Mouse (Mus musculus) limb, embryonic 15.5 days (tissue): ENCODE data around the gene Tmem135. TPM values are rescaled to one million over a fixed set of nuclear protein-coding genes. Genes with fewer than 3 reads are reported as not detected.

ENCODE experiments used
- ATAC-seq: fragments of 200-750 bp; cut with Nextera tagmentation; 2 replicates; pipeline ENCODE4 v1.8.0; 2017; ENCODE audit warnings: low read depth, moderate TSS enrichment; ENCODE audit not compliant: insufficient number of reproducible peaks, low FRiP score, low TSS enrichment
- H3K27ac ChIP-seq: fragments of 300-500 bp; sonication (generic); 2 replicates; pipeline ENCODE4 v1.5.1; 2015; ENCODE audit warnings: moderate library complexity, mild to moderate bottlenecking, inconsistent platforms
- H3K27me3 ChIP-seq: fragments of 300-500 bp; sonication (generic); 2 replicates; pipeline ENCODE4 v1.6.1; 2015; ENCODE audit warnings: inconsistent platforms
- H3K36me3 ChIP-seq: fragments of 300-500 bp; sonication (generic); 2 replicates; pipeline ENCODE4 v1.6.1; 2015; ENCODE audit warnings: inconsistent platforms
- H3K4me1 ChIP-seq: fragments of 300-500 bp; sonication (generic); 2 replicates; pipeline ENCODE4 v1.6.1; 2015; ENCODE audit warnings: inconsistent platforms
- H3K4me2 ChIP-seq: fragments of 300-500 bp; sonication (generic); 2 replicates; pipeline ENCODE4 v1.6.1; 2015; ENCODE audit warnings: mild to moderate bottlenecking, inconsistent platforms
- H3K4me3 ChIP-seq: fragments of 300-500 bp; sonication (generic); 2 replicates; pipeline ENCODE4 v1.5.1; 2015; ENCODE audit warnings: mild to moderate bottlenecking, inconsistent platforms
- H3K9ac ChIP-seq: fragments of 300-500 bp; sonication (generic); 2 replicates; pipeline ENCODE4 v1.6.1; 2015; ENCODE audit warnings: inconsistent platforms
- H3K9me3 ChIP-seq: fragments of 300-500 bp; sonication (generic); 2 replicates; pipeline ENCODE4 v1.6.1; 2016; ENCODE audit warnings: inconsistent platforms
- WGBS: fragments of 180-500 bp; shearing (Covaris S2); methylation state at CpG from one replicate; pipeline ENCODE4 v1.1.7; 2015; 5-methylcytosine and 5-hydroxymethylcytosine counted together
- polyA plus RNA-seq: library from polyadenylated mRNA; unstranded; fragments of >200 nt; fragmentation: Nextera tagmentation; extraction: Ambion mirVana; gene quantifications from 2 replicates; pipeline ENCODE4 v1.2.1, GENCODE M21; 2015

Gene Tmem135
- polyA plus RNA-seq, 1 experiment from 2014 or later = 19.4 TPM

DNA sequence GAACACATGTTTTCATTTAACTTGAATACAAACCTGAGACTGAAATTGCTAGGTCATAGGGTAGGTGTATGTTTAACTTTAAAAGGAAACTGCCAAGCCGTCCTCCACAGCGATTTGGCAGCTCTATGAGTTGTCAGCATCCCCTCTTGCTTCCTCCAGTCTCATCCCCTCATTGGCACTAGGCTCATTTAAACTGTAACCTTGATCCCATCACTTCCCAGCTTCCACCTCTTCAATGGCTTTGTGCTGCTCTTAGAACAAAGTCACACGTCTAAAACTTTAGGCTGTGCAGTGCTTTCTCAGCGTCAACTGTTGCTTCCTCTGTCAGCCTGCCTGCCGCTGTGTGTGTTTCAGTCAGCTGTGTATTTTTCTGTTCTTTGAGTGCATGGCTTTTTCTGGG is 23.1 kb upstream of the Tmem135 start:
- no peak for ATAC-seq
- no peaks in the 10 kb centered on the region for H3K9me3 ChIP-seq
- no peaks in the 10 kb centered on the region for H3K4me1 ChIP-seq
- H3K27me3 ChIP-seq = no peaks in the 10 kb centered on the region
- H3K4me2 ChIP-seq = no peak overlapping the region
- no peak overlapping the region for H3K27ac ChIP-seq
- 26% methylated on average over 5 of the region's 5 CpGs for WGBS
- H3K4me3 ChIP-seq = no peak overlapping the region
- H3K9ac ChIP-seq = no peak overlapping the region
- H3K36me3 ChIP-seq = no peaks in the 10 kb centered on the region

DNA sequence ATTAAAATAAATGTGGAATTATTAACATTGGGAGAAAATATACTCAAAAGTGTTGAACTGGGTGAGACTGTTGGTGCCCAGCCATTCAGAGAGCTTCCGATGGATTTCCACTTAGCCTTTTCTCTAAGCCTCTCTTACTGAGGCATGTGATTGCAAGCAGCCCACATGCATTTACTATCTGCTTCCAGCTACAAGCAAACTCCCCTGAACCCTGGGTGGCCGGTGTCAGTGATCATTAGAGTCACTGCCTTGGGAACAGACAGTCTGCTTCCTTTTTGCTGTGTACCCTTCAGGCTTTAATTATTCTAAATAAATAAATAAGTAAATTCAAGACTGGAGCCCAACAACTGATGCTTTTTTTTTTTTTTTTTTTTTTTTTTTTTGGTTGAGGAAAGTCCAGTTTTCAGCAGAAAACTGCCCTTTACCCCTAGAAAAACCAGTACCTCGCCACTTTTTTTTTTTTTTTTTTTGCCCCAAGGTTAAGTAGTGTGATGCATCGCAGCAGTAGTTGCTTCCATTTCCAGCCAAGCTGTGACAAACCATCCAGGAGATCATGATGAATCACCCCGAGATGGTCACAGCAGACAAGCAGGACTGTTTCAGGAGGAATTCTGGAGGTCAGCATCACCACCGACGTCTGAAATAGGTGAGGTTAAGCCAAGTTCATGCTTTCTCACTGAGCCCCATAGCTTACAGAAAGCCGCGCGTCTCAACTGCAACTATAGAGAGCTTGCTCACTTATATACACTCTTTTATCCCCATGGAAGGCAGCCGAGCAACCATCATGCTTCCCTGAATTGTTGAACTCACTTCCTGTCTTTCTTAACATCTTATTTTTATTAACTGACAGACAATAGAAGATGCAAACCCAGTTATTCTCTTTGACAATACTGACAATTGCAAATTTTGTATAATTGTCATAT is 22.0 kb upstream of the Tmem135 start:
- Histone ChIP-seq H3K27ac (no peak overlapping the region), H3K4me3 (no peak overlapping the region), H3K27me3 (no peaks in the 10 kb centered on the region), H3K9ac (no peak overlapping the region), H3K4me1 (no peaks in the 10 kb centered on the region), H3K9me3 (no peaks in the 10 kb centered on the region), H3K36me3 (no peaks in the 10 kb centered on the region), H3K4me2 (no peak overlapping the region)
- 46% methylated on average over 11 of the region's 11 CpGs for WGBS
- no peak for ATAC-seq

DNA sequence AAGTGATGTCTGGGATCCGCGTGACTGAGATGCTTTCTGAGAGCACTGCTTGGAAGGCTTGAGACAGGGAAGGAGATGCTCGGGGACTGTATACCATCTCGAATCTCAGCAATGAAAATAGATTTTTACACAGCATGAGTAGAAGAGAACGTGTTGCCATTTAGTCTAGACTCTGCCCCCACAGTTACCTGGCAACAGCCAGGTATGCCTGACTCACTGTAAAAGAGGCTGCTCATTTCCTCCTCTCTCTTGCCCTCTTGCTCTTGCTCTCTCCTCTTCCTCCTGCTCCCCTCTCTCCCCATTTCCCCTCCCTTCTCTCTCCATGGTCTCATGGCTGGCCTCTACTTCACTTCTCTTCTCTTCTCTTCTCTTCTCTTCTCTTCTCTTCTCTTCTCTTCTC is 20.6 kb upstream of the Tmem135 start:
- Histone ChIP-seq H3K27ac (no peak overlapping the region), H3K27me3 (no peaks in the 10 kb centered on the region), H3K36me3 (no peaks in the 10 kb centered on the region), H3K9ac (no peak overlapping the region), H3K4me1 (no peaks in the 10 kb centered on the region), H3K4me2 (no peak overlapping the region), H3K9me3 (no peaks in the 10 kb centered on the region), H3K4me3 (no peak overlapping the region)
- ATAC-seq = no peak
- 79% methylated on average over 5 of the region's 5 CpGs for WGBS

DNA sequence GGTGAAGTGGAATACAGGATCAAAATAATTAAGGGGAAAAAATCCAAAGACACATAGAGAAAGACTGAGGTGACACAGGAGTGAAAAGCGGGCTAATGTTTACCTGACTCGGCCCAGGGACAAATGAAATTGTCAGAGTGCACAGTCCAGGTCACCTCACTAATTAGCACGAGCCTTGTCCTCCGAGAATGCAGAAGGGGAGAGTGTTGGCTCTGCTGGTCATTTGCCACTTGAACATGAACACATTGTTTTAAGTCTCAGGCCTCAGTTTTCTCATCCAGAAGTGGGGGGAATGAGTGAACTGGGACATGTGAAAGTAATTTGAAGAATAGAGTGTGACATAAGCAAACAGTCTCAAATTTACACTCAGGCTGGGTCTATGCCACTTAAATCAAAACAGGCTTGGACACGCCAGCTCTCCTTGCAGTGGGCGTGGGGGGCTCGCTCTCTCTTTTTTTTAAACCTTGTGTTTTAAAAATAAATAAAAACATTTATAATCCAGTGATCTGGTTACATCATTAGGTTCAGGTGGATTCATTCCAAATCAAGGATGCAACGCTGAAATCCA is 19.8 kb upstream of the Tmem135 start:
- no peak for ATAC-seq
- Histone ChIP-seq H3K9me3 (no peaks in the 10 kb centered on the region), H3K4me1 (no peaks in the 10 kb centered on the region), H3K36me3 (no peaks in the 10 kb centered on the region), H3K4me2 (no peak overlapping the region), H3K4me3 (no peak overlapping the region), H3K27me3 (no peaks in the 10 kb centered on the region), H3K27ac (no peak overlapping the region), H3K9ac (no peak overlapping the region)
- WGBS = 38% methylated on average over 8 of the region's 8 CpGs

DNA sequence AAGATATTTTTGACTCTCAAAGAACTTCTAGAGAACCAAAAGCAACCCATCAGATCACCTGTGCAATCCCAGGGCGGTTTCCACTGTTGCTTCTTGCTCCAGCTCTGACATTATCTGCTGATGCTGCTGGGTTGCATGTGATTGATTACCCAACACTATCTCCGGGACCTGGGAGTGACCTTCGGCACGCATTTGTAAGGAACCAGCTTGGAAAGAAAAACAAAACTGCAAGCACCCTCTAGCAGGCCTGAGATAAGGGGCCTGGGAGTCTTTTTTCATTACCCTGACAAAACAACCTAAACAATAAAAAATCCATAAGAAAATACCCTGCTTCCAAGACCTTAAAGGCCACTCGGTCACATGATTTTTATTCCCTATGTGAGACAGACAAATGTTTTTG is 19.2 kb upstream of the Tmem135 start:
- Histone ChIP-seq H3K9ac (no peak overlapping the region), H3K4me3 (no peak overlapping the region), H3K4me1 (peaks cover 4% of the 10 kb centered on the region), H3K9me3 (no peaks in the 10 kb centered on the region), H3K27me3 (no peaks in the 10 kb centered on the region), H3K4me2 (no peak overlapping the region), H3K36me3 (no peaks in the 10 kb centered on the region), H3K27ac (no peak overlapping the region)
- 24% methylated on average over 5 of the region's 5 CpGs for WGBS
- no peak for ATAC-seq

DNA sequence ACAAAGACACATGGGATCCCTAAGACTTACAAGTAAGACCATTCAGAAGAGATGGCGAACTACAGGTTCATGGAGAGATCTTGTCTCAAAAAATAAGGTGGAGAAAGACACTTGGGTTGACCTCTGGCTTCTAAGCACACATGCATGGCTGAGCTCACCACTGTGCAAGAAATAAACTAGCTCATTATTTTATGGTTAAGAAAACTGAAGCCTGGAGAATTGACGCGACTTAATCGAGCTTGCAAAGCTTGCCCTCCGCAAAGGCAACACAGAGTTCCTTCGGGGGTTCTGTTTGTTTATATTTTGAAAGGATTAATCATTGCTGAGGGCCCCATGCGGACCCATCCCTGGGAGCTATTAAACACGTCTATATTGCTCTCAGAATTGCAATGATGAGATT is 18.6 kb upstream of the Tmem135 start:
- no peaks in the 10 kb centered on the region for H3K36me3 ChIP-seq
- WGBS = 39% methylated on average over 8 of the region's 8 CpGs
- no peak overlapping the region for H3K27ac ChIP-seq
- H3K27me3 ChIP-seq = no peaks in the 10 kb centered on the region
- H3K9ac ChIP-seq = no peak overlapping the region
- H3K4me3 ChIP-seq = no peak overlapping the region
- H3K4me2 ChIP-seq = no peak overlapping the region
- H3K4me1 ChIP-seq = peaks cover 9% of the 10 kb centered on the region
- ATAC-seq = no peak
- no peaks in the 10 kb centered on the region for H3K9me3 ChIP-seq

DNA sequence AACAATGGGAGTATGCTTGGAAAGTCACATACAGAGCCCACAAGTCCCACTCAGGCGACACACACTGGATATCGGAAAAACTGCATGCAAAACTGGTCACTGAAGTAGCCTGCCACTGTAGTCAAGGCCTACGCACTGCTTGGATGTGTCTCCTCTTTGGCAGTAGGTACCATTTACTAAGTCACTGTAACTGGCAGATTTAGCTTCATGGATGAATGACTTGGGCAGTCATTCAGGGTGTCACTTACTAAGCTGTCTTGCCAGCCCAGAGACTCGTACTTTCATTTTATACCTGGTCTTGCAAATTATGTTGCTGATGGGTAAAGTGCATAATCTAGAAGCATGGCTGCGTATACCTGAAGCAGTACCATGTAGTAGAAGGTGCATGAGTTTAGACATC is 17.3 kb upstream of the Tmem135 start:
- Histone ChIP-seq H3K4me1 (peaks cover 10% of the 10 kb centered on the region), H3K27ac (no peak overlapping the region), H3K9me3 (no peaks in the 10 kb centered on the region), H3K27me3 (no peaks in the 10 kb centered on the region), H3K36me3 (no peaks in the 10 kb centered on the region), H3K4me2 (no peak overlapping the region), H3K9ac (no peak overlapping the region), H3K4me3 (no peak overlapping the region)
- 93% methylated on average over 5 of the region's 5 CpGs for WGBS
- no peak for ATAC-seq

DNA sequence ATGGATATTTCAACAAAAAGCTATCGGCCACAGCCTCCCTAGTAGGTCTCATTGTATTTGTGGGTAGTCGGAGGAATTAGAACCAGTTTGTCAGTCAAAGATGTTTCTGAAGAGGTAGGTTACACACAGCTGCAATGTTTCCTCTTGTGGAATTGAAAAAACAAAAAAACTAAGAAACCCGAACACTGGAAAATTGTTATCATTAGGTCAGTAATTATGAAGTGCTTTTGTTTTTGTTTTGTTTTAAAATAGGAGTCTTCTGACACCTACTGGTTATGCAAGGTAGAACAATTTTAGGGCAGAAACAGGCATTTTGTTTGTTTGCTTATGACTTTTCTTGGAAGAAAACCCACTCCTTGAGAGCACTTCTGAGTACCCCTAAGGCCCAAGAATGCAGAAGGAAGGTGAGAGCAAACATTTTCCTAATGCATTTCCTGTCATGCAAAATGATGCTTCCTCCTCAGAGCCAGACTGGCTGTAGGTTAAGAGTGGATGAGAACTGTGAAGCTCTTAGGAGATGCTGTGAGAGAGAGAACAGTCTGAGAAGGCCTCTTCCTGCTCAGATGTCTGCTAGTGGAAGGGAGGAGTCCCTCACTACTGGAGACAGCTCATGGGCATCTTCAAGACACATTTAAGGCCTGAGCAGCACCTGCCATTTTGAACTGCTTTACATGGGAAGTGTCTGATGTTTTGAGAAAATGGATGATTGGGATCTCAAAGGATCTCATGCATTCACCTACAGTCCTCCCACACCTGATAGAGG is 15.1 kb upstream of the Tmem135 start:
- no peaks in the 10 kb centered on the region for H3K9me3 ChIP-seq
- WGBS = 54% methylated on average over 3 of the region's 3 CpGs
- no peak overlapping the region for H3K4me3 ChIP-seq
- no peak for ATAC-seq
- H3K4me2 ChIP-seq = no peak overlapping the region
- no peaks in the 10 kb centered on the region for H3K27me3 ChIP-seq
- peaks cover 10% of the 10 kb centered on the region for H3K4me1 ChIP-seq
- no peak overlapping the region for H3K27ac ChIP-seq
- H3K36me3 ChIP-seq = no peaks in the 10 kb centered on the region
- H3K9ac ChIP-seq = no peak overlapping the region

DNA sequence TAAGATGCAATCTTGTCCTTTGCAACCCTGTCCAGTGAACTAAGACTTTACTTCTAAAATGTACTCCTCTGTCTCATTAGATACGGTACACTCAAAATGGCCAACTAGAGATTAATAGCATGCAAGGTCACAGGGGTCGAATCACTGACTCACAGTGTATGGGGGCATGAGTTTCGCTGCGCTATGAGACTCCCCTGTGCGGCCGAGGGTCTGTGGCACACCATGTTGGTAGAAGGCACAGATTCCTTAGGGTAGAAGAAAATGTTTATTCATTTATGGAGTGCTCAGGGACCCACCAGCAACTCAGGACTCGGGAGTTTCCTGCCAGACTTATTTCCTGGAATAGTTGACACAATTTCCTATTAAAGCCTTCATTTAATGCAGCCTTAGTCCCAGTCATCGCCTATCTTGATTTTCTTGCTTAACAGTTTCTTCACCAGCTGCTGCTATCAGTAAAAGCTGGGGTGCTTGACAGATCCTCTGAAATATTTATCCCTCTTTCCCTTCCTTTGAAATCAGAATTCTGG is 14.2 kb upstream of the Tmem135 start:
- H3K27ac ChIP-seq = no peak overlapping the region
- ATAC-seq = no peak
- H3K4me1 ChIP-seq = peaks cover 10% of the 10 kb centered on the region
- WGBS = 53% methylated on average over 8 of the region's 8 CpGs
- no peaks in the 10 kb centered on the region for H3K27me3 ChIP-seq
- H3K4me3 ChIP-seq = no peak overlapping the region
- no peak overlapping the region for H3K9ac ChIP-seq
- no peaks in the 10 kb centered on the region for H3K9me3 ChIP-seq
- no peaks in the 10 kb centered on the region for H3K36me3 ChIP-seq
- no peak overlapping the region for H3K4me2 ChIP-seq

DNA sequence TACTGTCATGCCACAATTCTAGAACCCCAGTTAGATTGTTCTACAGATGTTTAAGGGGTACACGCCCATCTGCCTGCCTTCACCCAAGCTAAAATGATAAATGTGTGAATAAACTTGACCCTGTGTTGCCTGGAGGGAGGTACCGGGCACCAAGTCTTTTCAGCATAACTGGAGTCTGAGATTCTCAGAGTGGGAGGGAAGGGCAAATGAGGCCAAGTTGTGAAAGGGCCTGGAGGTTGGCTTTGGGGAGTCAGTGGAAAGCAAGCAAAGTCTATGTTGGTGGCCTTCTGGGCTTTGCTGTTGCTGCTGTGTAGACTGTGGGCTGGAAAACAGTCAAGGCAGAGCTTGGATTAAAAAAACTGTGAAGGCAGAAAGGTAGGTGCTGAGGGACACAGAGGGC is 13.7 kb upstream of the Tmem135 start:
- H3K4me1 ChIP-seq = peaks cover 10% of the 10 kb centered on the region
- ATAC-seq = no peak
- no peak overlapping the region for H3K4me2 ChIP-seq
- H3K9me3 ChIP-seq = no peaks in the 10 kb centered on the region
- no peaks in the 10 kb centered on the region for H3K27me3 ChIP-seq
- H3K9ac ChIP-seq = no peak overlapping the region
- WGBS = 74% methylated on average over 2 of the region's 2 CpGs
- H3K27ac ChIP-seq = no peak overlapping the region
- H3K4me3 ChIP-seq = no peak overlapping the region
- no peaks in the 10 kb centered on the region; the same call in 1 of the 2 replicates for H3K36me3 ChIP-seq

DNA sequence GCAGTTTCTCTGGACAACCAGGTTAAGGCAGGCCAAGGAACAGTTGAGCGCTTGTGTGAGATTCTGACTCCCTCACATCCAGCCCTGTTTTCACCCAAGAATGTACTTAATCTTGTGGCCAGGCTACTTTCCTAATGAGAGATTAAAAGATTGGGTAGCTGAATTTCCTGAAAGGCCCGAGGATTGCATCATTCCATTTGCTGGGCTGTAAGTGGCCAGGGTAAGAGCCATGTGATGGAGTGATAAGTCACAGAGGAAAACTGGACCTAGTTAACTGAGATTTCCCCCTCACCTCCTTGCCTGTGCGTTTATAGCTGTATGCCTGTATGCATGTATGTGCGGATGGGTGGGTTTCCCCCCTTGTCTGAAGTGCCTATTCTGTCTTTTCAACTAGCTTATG is 12.0 kb upstream of the Tmem135 start:
- H3K27me3 ChIP-seq = no peaks in the 10 kb centered on the region
- H3K4me1 ChIP-seq = peaks cover 10% of the 10 kb centered on the region
- no peaks in the 10 kb centered on the region for H3K9me3 ChIP-seq
- no peaks in the 10 kb centered on the region; the same call in 1 of the 2 replicates for H3K36me3 ChIP-seq
- 62% methylated on average over 4 of the region's 4 CpGs for WGBS
- no peak overlapping the region for H3K4me2 ChIP-seq
- no peak overlapping the region for H3K27ac ChIP-seq
- no peak overlapping the region for H3K9ac ChIP-seq
- ATAC-seq = no peak
- no peak overlapping the region for H3K4me3 ChIP-seq

DNA sequence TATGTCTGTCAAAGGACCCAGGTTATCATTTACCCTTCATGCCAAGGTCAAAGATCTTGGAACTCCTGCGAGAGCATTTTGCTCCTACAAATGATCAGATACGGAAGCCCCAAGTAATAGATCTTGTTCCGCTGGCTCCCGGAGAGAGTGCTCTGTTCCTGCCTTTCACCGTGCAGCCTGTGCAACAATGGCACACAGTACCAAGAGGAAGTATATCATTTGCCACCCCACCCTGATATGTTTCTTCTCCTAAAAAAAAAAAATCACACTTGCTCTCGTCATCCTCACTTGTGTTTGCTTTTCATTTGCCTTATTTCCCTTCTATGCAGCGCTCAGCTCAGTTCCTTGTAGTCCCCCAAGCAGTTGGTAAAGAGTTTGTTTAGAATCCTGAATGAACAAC is 8.1 kb upstream of the Tmem135 start:
- Histone ChIP-seq H3K36me3 (peaks cover 2% of the 10 kb centered on the region; the same call in 1 of the 2 replicates), H3K27ac (no peak overlapping the region), H3K4me2 (no peak overlapping the region), H3K9ac (no peak overlapping the region), H3K4me1 (peaks cover 10% of the 10 kb centered on the region; the same call in 1 of the 2 replicates), H3K4me3 (no peak overlapping the region), H3K27me3 (no peaks in the 10 kb centered on the region), H3K9me3 (no peaks in the 10 kb centered on the region)
- WGBS = 83% methylated on average over 7 of the region's 7 CpGs
- no peak for ATAC-seq
